In the genomic region with DNA sequence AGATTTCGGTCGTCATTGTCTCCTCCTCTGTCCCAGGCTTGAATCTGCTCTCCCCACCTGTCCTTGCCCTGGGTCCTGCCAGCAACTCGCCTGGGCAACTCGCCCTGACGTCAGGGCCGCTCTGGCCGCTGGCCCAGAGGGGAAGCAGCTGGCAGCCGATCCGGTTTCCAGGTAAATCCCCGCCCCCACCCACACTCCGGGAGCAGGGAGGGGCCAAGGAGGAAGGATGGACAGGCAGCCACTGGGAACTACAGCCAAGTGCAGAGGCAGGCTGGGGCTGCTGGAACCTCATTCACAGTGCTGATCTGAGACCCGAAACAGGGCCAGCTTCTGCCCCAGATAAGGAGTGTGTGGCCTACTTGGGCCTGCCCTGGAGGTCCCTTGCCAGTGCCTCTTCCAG, we compare ENCODE assay signal across 8 mouse cellular contexts. TPM values are rescaled to one million over a fixed set of nuclear protein-coding genes. Genes with fewer than 3 reads are reported as not detected.
DNase-seq lines count a peak whose midpoint lies in the region; ATAC-seq lines count a peak whose summit lies in the region.

No protein-coding gene starts in this region.

- H3K4me2 ChIP-seq in heart, embryonic 12.5 days = peak overlapping the region; percentile 18

- peaks cover 12% of the 10 kb centered on the region for H3K9me3 ChIP-seq in heart, embryonic 12.5 days (replicated peaks)

- no peaks in the 10 kb centered on the region for H3K36me3 ChIP-seq in heart, embryonic 12.5 days

- no peak for ATAC-seq in heart, embryonic 12.5 days (ENCODE audit: insufficient number of reproducible peaks, low FRiP score)

- WGBS in heart, embryonic 12.5 days = 8% methylated on average over 12 of the region's 12 CpGs

- no peak overlapping the region for H3K4me3 ChIP-seq in heart, embryonic 12.5 days

- H3K9ac ChIP-seq in heart, embryonic 12.5 days = no peak overlapping the region

- H3K27me3 ChIP-seq in heart, embryonic 12.5 days (replicated peaks) = peaks cover 34% of the 10 kb centered on the region

- peak; percentile 71 for DNase-seq in testis, postnatal 10 days (ENCODE audit: low spot score)
- no peak for DNase-seq in testis, postnatal 14 days (ENCODE audit: low spot score)
- peak; percentile 90 to 94 for DNase-seq in kidney, postnatal 25 days
- peak; percentile 59 for DNase-seq in ovary, postnatal 14 days (ENCODE audit: low spot score)
- DNase-seq in layer of hippocampus, adult 9-10 months (ENCODE audit: low spot score) = no peak
- no peak for DNase-seq in layer of hippocampus, postnatal 25 days (ENCODE audit: extremely low spot score in 1 of 2, low spot score in 1 of 2)
- no peak for DNase-seq in layer of hippocampus, postnatal 36 days

- H3K27ac ChIP-seq in heart, embryonic 12.5 days (ENCODE audit: poor library complexity, severe bottlenecking) = no peak overlapping the region

- H3K4me1 ChIP-seq in heart, embryonic 12.5 days (replicated peaks) = peaks cover 39% of the 10 kb centered on the region

RNA-seq across cellular contexts. Expression of a gene that starts 2.5 kb away (rescaled TPM):
- 0.63 and 1.1 TPM in 2 replicates for polyA plus RNA-seq in heart, embryonic 12.5 days (2016; fragmentation: Nextera tagmentation; extraction: Ambion mirVana)
- 1 to 10 TPM; 5.1 to 6.6 TPM for total RNA-seq in layer of hippocampus, postnatal 25 days (2021)
- total RNA-seq in layer of hippocampus, postnatal 36 days (2021) = 1 to 10 TPM; 4.6 to 5.8 TPM

Comparison
In these comparisons a context has a peak if more than half of its experiments do, and no peak if none do; other contexts are left out.
1. DNase-seq: peak in testis, postnatal 10 days (single experiment), kidney, postnatal 25 days (2 of 2) and ovary, postnatal 14 days (single experiment); none in testis, postnatal 14 days (single experiment), layer of hippocampus, adult 9-10 months (single experiment), layer of hippocampus, postnatal 25 days (0 of 2) and layer of hippocampus, postnatal 36 days (0 of 2).